Mouse (Mus musculus): ENCODE data around the gene Kcnip2. TPM values are rescaled to one million over a fixed set of nuclear protein-coding genes. Genes with fewer than 3 reads are reported as not detected.

Kcnip2 gene
- polyA plus RNA-seq, 1 experiment from 2014 or later = 19.2 TPM

- Histone ChIP-seq H3K36me3 (ENCODE audit: control insufficient read depth, insufficient read depth, low read length) (no peaks in the 10 kb centered on the region), H3K4me1 (ENCODE audit: control insufficient read depth, insufficient read depth, low read depth, low read length) (no peaks in the 10 kb centered on the region), H3K4me3 (ENCODE audit: low read length) (no peak overlapping the region), H3K9me3 (ENCODE audit: control insufficient read depth, low read length) (no peaks in the 10 kb centered on the region), H3K27me3 (replicated peaks; ENCODE audit: control insufficient read depth, insufficient read depth, low read length) (no peaks in the 10 kb centered on the region), H3K4me2 (ENCODE audit: low read length) (no peak overlapping the region), H3K9ac (ENCODE audit: low read depth, low read length) (no peak overlapping the region), H3K27ac (ENCODE audit: low read depth, low read length) (no peak overlapping the region)
- 70% methylated on average over 10 of the region's 10 CpGs for WGBS
- no peak for ATAC-seq
These were observed 19.6 kb upstream of the Kcnip2 start for GRCm38 (mm10) chr19:45835490-45835889.

GRCm38 (mm10) chr19:45833665-45834064 lies 17.8 kb upstream of the Kcnip2 start:
- Histone ChIP-seq H3K36me3 (ENCODE audit: control insufficient read depth, insufficient read depth, low read length) (no peaks in the 10 kb centered on the region), H3K4me3 (ENCODE audit: low read length) (no peak overlapping the region), H3K27ac (ENCODE audit: low read depth, low read length) (no peak overlapping the region), H3K4me1 (ENCODE audit: control insufficient read depth, insufficient read depth, low read depth, low read length) (no peaks in the 10 kb centered on the region), H3K9ac (ENCODE audit: low read depth, low read length) (no peak overlapping the region), H3K4me2 (ENCODE audit: low read length) (no peak overlapping the region), H3K27me3 (replicated peaks; ENCODE audit: control insufficient read depth, insufficient read depth, low read length) (no peaks in the 10 kb centered on the region), H3K9me3 (ENCODE audit: control insufficient read depth, low read length) (no peaks in the 10 kb centered on the region)
- WGBS = 87% methylated on average over 10 of the region's 10 CpGs
- no peak for ATAC-seq

GRCm38 (mm10) chr19:45830679-45831078 lies 14.8 kb upstream of the Kcnip2 start:
- WGBS = 60% methylated on average over 2 of the region's 2 CpGs
- H3K36me3 ChIP-seq (ENCODE audit: control insufficient read depth, insufficient read depth, low read length) = no peaks in the 10 kb centered on the region
- no peak overlapping the region for H3K4me2 ChIP-seq (ENCODE audit: low read length)
- no peak overlapping the region for H3K9ac ChIP-seq (ENCODE audit: low read depth, low read length)
- H3K9me3 ChIP-seq (ENCODE audit: control insufficient read depth, low read length) = no peaks in the 10 kb centered on the region
- no peaks in the 10 kb centered on the region for H3K27me3 ChIP-seq (replicated peaks; ENCODE audit: control insufficient read depth, insufficient read depth, low read length)
- no peak overlapping the region for H3K27ac ChIP-seq (ENCODE audit: low read depth, low read length)
- H3K4me1 ChIP-seq (ENCODE audit: control insufficient read depth, insufficient read depth, low read depth, low read length) = no peaks in the 10 kb centered on the region
- no peak overlapping the region for H3K4me3 ChIP-seq (ENCODE audit: low read length)
- ATAC-seq = no peak

GRCm38 (mm10) chr19:45827736-45828135 lies 11.9 kb upstream of the Kcnip2 start:
- Histone ChIP-seq H3K9me3 (ENCODE audit: control insufficient read depth, low read length) (no peaks in the 10 kb centered on the region), H3K27me3 (replicated peaks; ENCODE audit: control insufficient read depth, insufficient read depth, low read length) (no peaks in the 10 kb centered on the region), H3K4me3 (ENCODE audit: low read length) (no peak overlapping the region), H3K27ac (ENCODE audit: low read depth, low read length) (no peak overlapping the region), H3K4me2 (ENCODE audit: low read length) (no peak overlapping the region), H3K9ac (ENCODE audit: low read depth, low read length) (no peak overlapping the region), H3K36me3 (ENCODE audit: control insufficient read depth, insufficient read depth, low read length) (no peaks in the 10 kb centered on the region), H3K4me1 (ENCODE audit: control insufficient read depth, insufficient read depth, low read depth, low read length) (no peaks in the 10 kb centered on the region)
- 95% methylated on average over 3 of the region's 3 CpGs for WGBS
- no peak for ATAC-seq

- no peak overlapping the region for H3K4me2 ChIP-seq (ENCODE audit: low read length)
- 81% methylated on average over 5 of the region's 5 CpGs for WGBS
These were observed 11.3 kb upstream of the Kcnip2 start for GRCm38 (mm10) chr19:45827125-45827524.

GRCm38 (mm10) chr19:45826146-45826545 lies 10.3 kb upstream of the Kcnip2 start:
- ATAC-seq = no peak
- WGBS = 85% methylated on average over 3 of the region's 3 CpGs

More at GRCm38 (mm10) chr19:45827125-45827524, 11.3 kb upstream of the Kcnip2 start:
- Histone ChIP-seq H3K9me3 (ENCODE audit: control insufficient read depth, low read length) (no peaks in the 10 kb centered on the region), H3K36me3 (ENCODE audit: control insufficient read depth, insufficient read depth, low read length) (no peaks in the 10 kb centered on the region), H3K4me1 (ENCODE audit: control insufficient read depth, insufficient read depth, low read depth, low read length) (0 out of 2 replicates have a peak, but pooled peaks cover under 1% of the 10 kb centered on the region), H3K9ac (ENCODE audit: low read depth, low read length) (no peak overlapping the region), H3K27ac (ENCODE audit: low read depth, low read length) (no peak overlapping the region), H3K27me3 (replicated peaks; ENCODE audit: control insufficient read depth, insufficient read depth, low read length) (no peaks in the 10 kb centered on the region), H3K4me3 (ENCODE audit: low read length) (no peak overlapping the region)
- no peak for ATAC-seq

GRCm38 (mm10) chr19:45821832-45822231 lies 6.0 kb upstream of the Kcnip2 start:
- peak; percentile 80; the same call in 1 of the 2 replicates for ATAC-seq
- H3K9ac ChIP-seq (ENCODE audit: low read depth, low read length) = peak overlapping the region; percentile 35; the same call in 1 of the 2 replicates
- no peak overlapping the region for H3K4me2 ChIP-seq (ENCODE audit: low read length)
- H3K36me3 ChIP-seq (ENCODE audit: control insufficient read depth, insufficient read depth, low read length) = no peaks in the 10 kb centered on the region
- H3K4me3 ChIP-seq (ENCODE audit: low read length) = no peak overlapping the region
- no peaks in the 10 kb centered on the region for H3K27me3 ChIP-seq (replicated peaks; ENCODE audit: control insufficient read depth, insufficient read depth, low read length)
- no peaks in the 10 kb centered on the region for H3K9me3 ChIP-seq (ENCODE audit: control insufficient read depth, low read length)
- peaks cover 9% of the 10 kb centered on the region; the same call in 1 of the 2 replicates for H3K4me1 ChIP-seq (ENCODE audit: control insufficient read depth, insufficient read depth, low read depth, low read length)
- no peak overlapping the region; the same call in 1 of the 2 replicates for H3K27ac ChIP-seq (ENCODE audit: low read depth, low read length)
- WGBS = 47% methylated on average over 5 of the region's 5 CpGs

More at GRCm38 (mm10) chr19:45826146-45826545, 10.3 kb upstream of the Kcnip2 start:
- Histone ChIP-seq H3K27me3 (replicated peaks; ENCODE audit: control insufficient read depth, insufficient read depth, low read length) (no peaks in the 10 kb centered on the region), H3K9ac (ENCODE audit: low read depth, low read length) (no peak overlapping the region), H3K36me3 (ENCODE audit: control insufficient read depth, insufficient read depth, low read length) (no peaks in the 10 kb centered on the region), H3K4me1 (ENCODE audit: control insufficient read depth, insufficient read depth, low read depth, low read length) (peaks cover 9% of the 10 kb centered on the region; the same call in 1 of the 2 replicates), H3K27ac (ENCODE audit: low read depth, low read length) (no peak overlapping the region), H3K9me3 (ENCODE audit: control insufficient read depth, low read length) (no peaks in the 10 kb centered on the region), H3K4me3 (ENCODE audit: low read length) (no peak overlapping the region), H3K4me2 (ENCODE audit: low read length) (no peak overlapping the region)

GRCm38 (mm10) chr19:45817816-45818490 lies 2.1 kb upstream of the Kcnip2 start:
- Histone ChIP-seq H3K4me3 (ENCODE audit: low read length) (no peak overlapping the region), H3K9me3 (ENCODE audit: control insufficient read depth, low read length) (no peaks in the 10 kb centered on the region), H3K4me2 (ENCODE audit: low read length) (no peak overlapping the region), H3K27ac (ENCODE audit: low read depth, low read length) (no peak overlapping the region), H3K27me3 (replicated peaks; ENCODE audit: control insufficient read depth, insufficient read depth, low read length) (no peaks in the 10 kb centered on the region), H3K4me1 (ENCODE audit: control insufficient read depth, insufficient read depth, low read depth, low read length) (peaks cover 22% of the 10 kb centered on the region), H3K9ac (ENCODE audit: low read depth, low read length) (no peak overlapping the region), H3K36me3 (ENCODE audit: control insufficient read depth, insufficient read depth, low read length) (no peaks in the 10 kb centered on the region)
- 74% methylated on average over 11 of the region's 11 CpGs for WGBS
- ATAC-seq = no peak

GRCm38 (mm10) chr19:45816727-45817126 lies 866 bp upstream of the Kcnip2 start:
- Histone ChIP-seq H3K36me3 (ENCODE audit: control insufficient read depth, insufficient read depth, low read length) (no peaks in the 10 kb centered on the region), H3K9ac (ENCODE audit: low read depth, low read length) (no peak overlapping the region), H3K4me2 (ENCODE audit: low read length) (peak overlapping the region; percentile 92), H3K4me3 (ENCODE audit: low read length) (peak overlapping the region; percentile 47), H3K4me1 (ENCODE audit: control insufficient read depth, insufficient read depth, low read depth, low read length) (peaks cover 29% of the 10 kb centered on the region), H3K27me3 (replicated peaks; ENCODE audit: control insufficient read depth, insufficient read depth, low read length) (no peaks in the 10 kb centered on the region), H3K9me3 (ENCODE audit: control insufficient read depth, low read length) (no peaks in the 10 kb centered on the region), H3K27ac (ENCODE audit: low read depth, low read length) (no peak overlapping the region)
- no peak for ATAC-seq
- 22% methylated on average over 8 of the region's 8 CpGs for WGBS
